ENCODE assay signal across 9 mouse cellular contexts in genomic region chr14:12822491-12823219, GRCm38 (mm10). TPM values are rescaled to one million over a fixed set of nuclear protein-coding genes. Genes with fewer than 3 reads are reported as not detected.
DNase-seq lines count a peak whose midpoint lies in the region; ATAC-seq and TF ChIP-seq lines count a peak whose summit lies in the region.
"Had no signal": no experiment of that assay in that cellular context is flagged by ENCODE, and none has a peak within 500 bp of the region (broad histone marks: within the 10 kb centered on the region; RNA-seq: fewer than 3 reads in every experiment).

Gene Cadps (minus strand): TSS chr14:12823079.

- peak within 1 kb of the TSS; percentile 89 for H3K27ac ChIP-seq in cerebellum, adult 2 months (ENCODE audit: insufficient read depth, low read length)
- peak within 1 kb of the TSS; percentile 92 for H3K27ac ChIP-seq in neural tube, embryonic 12.5 days
- no peak within 1 kb of the TSS for H3K27ac ChIP-seq in kidney, adult 2 months (ENCODE audit: insufficient read depth, low read depth, low read length)

- H3K9me3 ChIP-seq in neural tube, embryonic 12.5 days = no peaks in the 10 kb centered on the region

- TF ChIP-seq POLR2A in cerebellum, adult 2 months (IDR thresholded peaks at IDR 0.05; ENCODE audit: borderline replicate concordance, insufficient read depth, low read length) = peak; percentile 64; the same call in 1 of the 2 replicates
- no peak for TF ChIP-seq POLR2A in kidney, adult 2 months (IDR thresholded peaks at IDR 0.05; ENCODE audit: low read depth, low read length)

- H3K4me1 ChIP-seq in cerebellum, adult 2 months (ENCODE audit: control insufficient read depth, insufficient read depth, low read length) = peaks cover 8% of the 10 kb centered on the region; the same call in 1 of the 2 replicates
- peaks cover 3% of the 10 kb centered on the region; the same call in 1 of the 2 replicates for H3K4me1 ChIP-seq in neural tube, embryonic 12.5 days
- H3K4me1 ChIP-seq in kidney, adult 2 months (ENCODE audit: control insufficient read depth, insufficient read depth, low read length) = no peaks in the 10 kb centered on the region

- H3K4me2 ChIP-seq in neural tube, embryonic 12.5 days (replicated peaks) = peak within 1 kb of the TSS; percentile 79

- DNase-seq in layer of hippocampus, adult 11-12 months (ENCODE audit: low spot score) = peak; percentile 78
- no peak for DNase-seq in layer of hippocampus, adult 9-10 months (ENCODE audit: low spot score)
- DNase-seq in cerebellum, adult 2 months = peak; percentile 86 to 87
- DNase-seq in forelimb bud, embryonic 11.5 days (ENCODE audit: low read depth, low spot score) = peak; percentile 6
- DNase-seq in left cerebral cortex, adult 18-20 months (ENCODE audit: low spot score in 2 of 2) = peak; percentile 75 to 84
- no peak for DNase-seq in spleen, postnatal 10 days (ENCODE audit: low spot score in 2 of 2)
- DNase-seq in kidney, adult 2 months = no peak

- H3K4me3 ChIP-seq in cerebellum, adult 2 months (replicated peaks; ENCODE audit: insufficient read depth, low read depth, low read length) = peak within 1 kb of the TSS; percentile 93
- peak within 1 kb of the TSS; percentile 79 for H3K4me3 ChIP-seq in neural tube, embryonic 12.5 days
- no peak within 1 kb of the TSS for H3K4me3 ChIP-seq in kidney, adult 2 months (ENCODE audit: insufficient read depth, low read depth, low read length)

- 1% methylated on average over 71 of the region's 71 CpGs for WGBS in cerebellum, adult 2 months
- under 1% methylated on average over 67 of the region's 71 CpGs for WGBS in neural tube, embryonic 12.5 days
- WGBS in kidney, adult 2 months = 1% methylated on average over 71 of the region's 71 CpGs

- no peak for TF ChIP-seq CTCF in cerebellum, adult 2 months (IDR thresholded peaks at IDR 0.05; ENCODE audit: borderline replicate concordance, insufficient read depth, low read depth, low read length)
- no peak for TF ChIP-seq CTCF in kidney, adult 2 months (conservative IDR thresholded peaks at IDR 0.05; ENCODE audit: insufficient read depth, insufficient read length, low read depth, low read length)

- H3K9ac ChIP-seq in neural tube, embryonic 12.5 days = peak within 1 kb of the TSS; percentile 90

- peak; percentile 77 for ATAC-seq in neural tube, embryonic 12.5 days (ENCODE audit: low FRiP score, low read depth)

- no peaks in the 10 kb centered on the region for H3K27me3 ChIP-seq in cerebellum, adult 2 months (ENCODE audit: control insufficient read depth, insufficient read depth, low read length)
- no peaks in the 10 kb centered on the region for H3K27me3 ChIP-seq in neural tube, embryonic 12.5 days (replicated peaks)
- H3K27me3 ChIP-seq in kidney, adult 2 months (replicated peaks; ENCODE audit: control insufficient read depth, insufficient read depth, low read length) = no peaks in the 10 kb centered on the region

- no peaks in the 10 kb centered on the region for H3K36me3 ChIP-seq in neural tube, embryonic 12.5 days
- no peaks in the 10 kb centered on the region for H3K36me3 ChIP-seq in kidney, adult 2 months (ENCODE audit: control insufficient read depth, insufficient read depth, low read length)

RNA-seq across cellular contexts. Expression of gene Cadps, which starts in this region (rescaled TPM):
- polyA plus RNA-seq in cerebellum, adult 2 months (2012; rRNA removed) = 144 and 165 TPM in 2 replicates
- 100 to 1,000 TPM; 233 to 243 TPM for total RNA-seq in left cerebral cortex, adult 18-20 months (2021)
- 28.7 and 30.1 TPM in 2 replicates for polyA plus RNA-seq in neural tube, embryonic 12.5 days (2016; fragmentation: Nextera tagmentation; extraction: Ambion mirVana)
- polyA plus RNA-seq in kidney, adult 2 months (2012; rRNA removed) = 0.10 and 0.23 TPM in 2 replicates
- total RNA-seq: neutrophil, adult 5-6 weeks had no signal

Comparison
In these comparisons a context has a peak if more than half of its experiments do, and no peak if none do; other contexts are left out.
1. RNA of gene Cadps (polyA plus RNA-seq): 144 to 165 TPM in cerebellum, adult 2 months and 28.7 to 30.1 TPM in neural tube, embryonic 12.5 days; 0.10 to 0.23 TPM in kidney, adult 2 months; every median in the first group is over 10 times any median in the second.
2. DNase-seq: peak in layer of hippocampus, adult 11-12 months (single experiment), cerebellum, adult 2 months (2 of 2), forelimb bud, embryonic 11.5 days (single experiment) and left cerebral cortex, adult 18-20 months (2 of 2); none in layer of hippocampus, adult 9-10 months (single experiment), spleen, postnatal 10 days (0 of 2) and kidney, adult 2 months (single experiment).